Mouse (Mus musculus): Measurements from ENCODE around the gene Anapc7.

Anapc7 gene

DNA sequence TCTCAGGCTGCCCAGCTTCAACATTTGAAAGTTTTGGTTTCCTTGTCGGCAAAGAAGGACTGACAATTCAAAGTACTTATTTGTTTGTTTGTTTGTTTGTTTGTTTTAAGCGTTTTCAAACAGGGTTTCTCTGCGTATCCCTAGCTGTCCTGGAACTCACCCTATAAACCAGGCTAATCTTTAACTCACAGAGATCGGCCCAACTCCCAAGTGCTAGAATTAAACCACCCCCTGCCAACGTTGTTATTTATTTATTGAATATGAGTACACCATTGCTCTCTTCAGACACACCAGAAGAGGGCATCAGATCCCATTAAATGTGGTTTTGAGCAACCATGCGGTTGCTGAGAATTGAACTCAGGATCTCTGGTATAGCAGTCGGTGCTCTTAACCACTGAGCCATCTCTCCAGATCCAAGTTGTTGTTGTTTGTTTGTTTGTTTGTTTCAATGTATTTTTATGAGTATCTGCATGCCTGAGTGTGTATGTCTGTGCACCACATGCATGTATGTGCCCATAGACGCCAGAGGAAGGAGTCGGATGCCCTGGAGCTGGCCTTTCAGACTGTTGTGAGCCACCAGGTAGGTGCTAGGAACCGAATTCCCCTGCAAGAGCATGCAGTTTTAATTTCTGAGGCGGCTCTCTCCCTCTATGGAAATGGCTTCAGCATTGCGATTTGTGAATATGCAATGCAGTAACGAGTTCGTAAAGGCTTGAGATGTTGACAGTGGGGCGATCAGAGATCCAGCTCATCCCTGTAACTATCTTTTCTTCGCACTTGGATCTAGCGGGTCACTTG is at the start of gene Anapc7:
TSS of gene Anapc7 (plus strand) at position 423 of the 798 bp plus-strand sequence.
- no peak for DNase-seq

DNA sequence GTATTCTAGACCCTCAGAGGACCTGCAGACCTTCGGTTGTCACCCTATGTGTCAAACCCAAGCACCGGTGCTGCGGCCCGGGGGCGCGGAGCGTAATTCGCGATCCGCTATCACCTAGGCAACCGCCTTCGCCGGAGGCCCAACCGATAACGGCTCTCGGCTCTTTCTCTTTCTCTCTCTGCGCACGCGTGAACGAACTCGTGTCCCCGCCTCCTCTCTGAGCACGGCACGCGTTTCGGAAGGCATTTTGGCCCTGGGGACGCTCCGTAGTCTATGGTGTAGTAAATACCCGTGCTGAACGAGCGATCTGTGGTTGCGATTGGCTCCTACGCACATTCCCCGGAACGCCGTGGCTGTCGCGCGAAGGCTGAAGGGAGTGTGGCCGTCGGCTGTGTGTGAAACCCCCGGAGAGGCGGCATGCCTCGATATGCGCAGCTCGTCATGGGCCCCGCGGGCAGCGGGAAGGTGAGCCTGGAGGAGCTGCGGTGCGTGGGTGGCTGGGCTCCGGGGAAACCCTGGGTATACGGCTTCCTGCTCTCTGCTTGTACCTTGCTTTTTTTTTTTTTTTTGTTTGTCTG is 49.2 kb upstream of the Anapc7 start, which contains the start of gene Fam216a:
TSS of gene Fam216a (minus strand) at position 173 of the 578 bp plus-strand sequence.
- peak; percentile 99 for DNase-seq

DNA sequence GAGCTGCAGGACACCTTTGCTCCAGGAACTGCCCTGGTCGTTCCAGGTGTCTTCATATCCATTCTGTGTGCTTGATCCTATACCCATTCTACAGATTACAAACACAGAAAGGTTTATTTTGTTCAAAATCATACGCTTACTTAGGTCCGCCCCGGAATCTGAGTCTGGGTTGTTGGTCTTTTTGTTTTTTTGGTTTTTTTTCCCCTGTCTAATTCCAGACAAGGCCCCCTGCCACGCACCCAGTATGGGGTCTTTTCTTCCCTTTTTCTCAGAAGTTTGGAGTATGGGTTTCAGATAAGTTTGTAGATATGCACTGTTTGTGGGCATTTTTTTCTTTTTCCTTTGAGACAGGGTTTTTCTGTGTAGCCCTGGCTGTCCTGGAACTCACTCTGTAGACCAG is 48.6 kb upstream of the Anapc7 start:
- DNase-seq: no peak

DNA sequence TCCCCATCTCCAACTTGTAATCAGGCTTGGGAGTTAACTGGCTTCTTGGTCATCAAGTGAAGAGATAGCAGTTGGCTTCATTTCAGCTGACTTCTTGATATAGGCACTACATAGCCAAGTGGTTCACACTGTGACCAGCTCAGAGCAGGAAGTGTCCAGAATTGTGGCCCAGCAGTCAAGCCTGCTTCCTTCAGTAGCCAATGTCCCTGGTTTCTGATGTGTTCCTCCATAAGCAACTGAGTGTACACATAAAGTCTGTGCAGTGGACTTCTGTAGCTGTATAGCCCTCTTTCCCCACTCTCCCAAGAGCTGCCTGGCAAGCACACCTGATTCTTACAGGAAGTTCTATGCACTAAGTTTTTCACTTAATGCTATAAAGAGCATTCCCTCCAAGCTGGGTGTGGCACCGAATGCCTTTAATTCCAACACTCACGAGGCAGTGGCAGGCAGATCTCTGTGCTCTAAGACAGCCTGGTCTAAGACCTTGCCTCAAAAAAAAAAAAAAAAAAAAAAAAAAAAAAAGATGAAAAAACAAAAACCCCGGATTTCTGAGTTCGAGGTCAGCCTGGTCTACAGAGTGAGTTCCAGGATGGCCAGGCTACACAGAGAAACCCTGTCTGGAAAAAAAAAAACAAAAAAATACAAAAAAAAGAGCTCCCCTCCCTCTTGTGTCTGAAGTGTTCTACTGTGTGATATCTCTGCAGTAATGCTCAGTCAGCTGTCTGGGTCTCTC is 44.2 kb upstream of the Anapc7 start:
- DNase-seq: no peak

DNA sequence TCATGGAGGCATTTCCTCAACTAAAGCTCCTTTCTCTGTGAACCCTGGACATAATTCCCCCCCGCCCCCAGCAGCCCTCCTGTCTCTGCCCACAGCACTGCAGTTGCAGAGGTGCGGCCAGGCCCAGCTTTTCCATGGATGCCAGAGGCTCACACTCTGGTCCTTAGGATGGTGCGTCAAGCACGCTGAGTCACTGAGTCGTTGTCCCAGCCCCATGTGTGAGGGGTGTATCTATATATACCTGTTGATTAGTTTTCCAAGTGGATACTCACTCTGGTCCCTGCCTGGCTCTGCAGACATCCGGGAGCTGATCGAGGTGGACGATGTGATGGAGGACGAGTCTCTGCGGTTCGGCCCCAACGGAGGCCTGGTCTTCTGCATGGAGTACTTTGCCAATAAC is 43.3 kb upstream of the Anapc7 start:
- no peak for DNase-seq

DNA sequence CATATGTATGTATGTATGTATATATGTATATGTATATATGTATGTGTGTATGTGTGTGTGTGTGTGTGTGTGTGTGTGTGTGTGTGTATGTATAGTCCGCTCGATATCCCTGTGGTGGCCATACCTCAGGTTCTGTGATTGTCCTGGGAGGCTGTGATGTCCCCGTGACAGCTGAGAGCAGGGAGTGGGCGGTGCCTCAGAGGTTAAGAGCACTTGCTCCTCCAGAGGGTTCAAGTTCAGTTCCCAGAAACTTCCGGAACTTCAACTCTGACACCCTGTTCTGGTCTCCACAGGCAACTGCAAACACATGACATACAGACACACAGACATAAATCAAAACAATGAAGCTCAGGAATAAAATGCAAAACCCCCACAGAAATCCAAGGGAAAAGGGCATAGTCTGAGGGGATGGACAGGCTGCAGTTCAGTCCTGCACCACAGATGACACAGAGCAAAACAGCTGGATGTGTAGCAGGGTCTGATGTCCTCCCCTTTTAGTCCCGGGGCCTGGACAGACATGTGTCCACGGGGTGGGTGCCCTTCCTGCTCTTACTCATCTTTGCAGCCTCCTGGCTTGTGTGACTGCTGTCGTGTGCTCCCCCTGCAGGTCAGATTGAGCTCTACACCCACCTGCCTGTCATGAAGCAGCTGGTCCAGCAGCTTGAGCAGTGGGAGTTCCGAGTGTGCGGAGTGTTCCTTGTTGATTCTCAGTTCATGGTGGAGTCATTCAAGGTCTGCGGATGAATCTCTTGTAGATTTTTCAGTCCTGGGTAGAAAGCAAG is 41.9 kb upstream of the Anapc7 start:
- peak; percentile 61 to 75 for DNase-seq

DNA sequence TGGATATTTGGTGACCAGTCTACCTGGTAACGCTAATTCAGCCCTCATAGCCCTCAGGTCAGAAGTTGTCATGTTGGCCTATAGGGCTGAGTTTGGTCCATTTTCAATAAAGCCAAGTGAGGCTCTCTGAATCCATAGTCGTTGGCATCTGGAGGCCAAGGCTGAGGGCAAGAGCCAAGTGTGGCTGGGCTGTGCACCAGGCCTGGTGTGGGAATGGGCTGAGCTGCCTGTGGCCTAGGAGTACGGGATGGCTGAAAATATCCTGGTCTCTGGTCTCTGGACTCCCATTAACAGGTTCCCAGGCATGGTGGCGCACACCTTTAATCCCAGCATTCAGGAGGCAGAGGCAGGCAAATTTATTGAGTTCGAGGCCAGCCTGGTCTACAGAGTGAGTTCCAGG is 31.5 kb upstream of the Anapc7 start:
- DNase-seq: no peak

DNA sequence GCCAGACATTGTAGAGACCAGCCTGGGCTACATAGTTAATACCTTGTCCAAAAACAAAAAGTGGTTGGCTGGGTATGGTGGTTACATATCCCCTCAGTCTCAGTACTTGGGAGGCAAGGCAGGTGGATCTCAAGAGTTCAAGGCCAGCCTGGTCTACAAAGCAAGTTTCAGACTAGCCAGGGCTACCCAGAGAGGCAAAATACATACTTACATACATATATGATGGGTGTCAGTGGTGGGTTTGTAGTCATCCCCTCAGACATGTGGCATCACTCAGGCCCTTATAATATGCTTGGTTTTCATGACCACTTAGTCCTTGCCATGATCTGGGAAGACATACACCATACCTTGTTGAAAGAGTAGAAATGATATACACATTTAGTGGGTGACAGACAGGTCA is 30.8 kb upstream of the Anapc7 start:
- DNase-seq: no peak

DNA sequence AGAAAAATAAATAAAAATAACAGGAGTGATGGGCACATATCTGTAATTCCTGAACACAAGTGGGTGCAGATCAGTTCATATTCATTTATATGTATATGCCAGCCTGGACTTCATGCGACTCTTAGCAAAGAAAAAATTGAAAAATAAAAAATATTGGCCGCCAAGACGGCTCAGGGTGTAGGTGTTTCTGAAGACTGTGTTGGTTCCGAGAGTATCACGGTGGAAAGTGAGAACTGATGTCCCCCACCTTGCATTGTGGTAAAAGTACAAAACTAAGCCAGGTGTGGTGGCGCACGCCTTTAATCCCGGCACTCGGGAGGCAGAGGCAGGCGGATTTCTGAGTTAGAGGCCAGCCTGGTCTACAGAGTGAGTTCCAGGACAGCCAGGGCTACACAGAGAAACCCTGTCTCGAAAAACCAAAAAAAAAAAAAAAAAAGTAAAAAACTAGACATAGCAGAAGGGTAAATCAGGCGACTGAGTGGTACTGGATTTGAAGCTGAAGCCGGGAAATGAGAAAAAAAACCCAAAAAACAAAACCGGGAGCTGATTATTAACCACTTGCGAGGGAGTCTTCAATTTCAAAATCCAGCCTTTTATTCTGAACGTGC is 30.2 kb upstream of the Anapc7 start:
- DNase-seq: no peak

DNA sequence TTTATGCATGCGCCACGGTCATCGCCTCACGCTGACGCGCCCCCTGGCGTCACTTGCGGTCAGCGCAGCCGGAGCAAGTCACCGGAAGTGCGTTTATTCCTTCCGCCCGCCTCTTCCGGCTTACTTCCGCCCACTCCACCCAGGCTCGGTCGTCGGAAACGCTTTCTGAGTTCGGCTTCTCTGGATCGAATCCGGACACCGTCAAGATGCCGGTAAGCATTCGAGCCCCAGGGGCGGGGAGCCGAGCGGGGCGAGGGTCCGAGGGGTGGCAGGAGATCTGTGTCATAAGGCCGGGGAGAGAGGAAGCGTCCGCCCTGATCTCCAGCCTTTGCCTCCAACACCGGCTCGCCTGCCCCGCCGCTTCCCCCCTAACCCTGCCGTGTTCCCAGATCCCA is 29.7 kb upstream of the Anapc7 start, which contains the start of gene Arpc3:
TSS of gene Arpc3 (plus strand) at position 93 of the 395 bp plus-strand sequence.
- peak; percentile 88 to 91 for DNase-seq

DNA sequence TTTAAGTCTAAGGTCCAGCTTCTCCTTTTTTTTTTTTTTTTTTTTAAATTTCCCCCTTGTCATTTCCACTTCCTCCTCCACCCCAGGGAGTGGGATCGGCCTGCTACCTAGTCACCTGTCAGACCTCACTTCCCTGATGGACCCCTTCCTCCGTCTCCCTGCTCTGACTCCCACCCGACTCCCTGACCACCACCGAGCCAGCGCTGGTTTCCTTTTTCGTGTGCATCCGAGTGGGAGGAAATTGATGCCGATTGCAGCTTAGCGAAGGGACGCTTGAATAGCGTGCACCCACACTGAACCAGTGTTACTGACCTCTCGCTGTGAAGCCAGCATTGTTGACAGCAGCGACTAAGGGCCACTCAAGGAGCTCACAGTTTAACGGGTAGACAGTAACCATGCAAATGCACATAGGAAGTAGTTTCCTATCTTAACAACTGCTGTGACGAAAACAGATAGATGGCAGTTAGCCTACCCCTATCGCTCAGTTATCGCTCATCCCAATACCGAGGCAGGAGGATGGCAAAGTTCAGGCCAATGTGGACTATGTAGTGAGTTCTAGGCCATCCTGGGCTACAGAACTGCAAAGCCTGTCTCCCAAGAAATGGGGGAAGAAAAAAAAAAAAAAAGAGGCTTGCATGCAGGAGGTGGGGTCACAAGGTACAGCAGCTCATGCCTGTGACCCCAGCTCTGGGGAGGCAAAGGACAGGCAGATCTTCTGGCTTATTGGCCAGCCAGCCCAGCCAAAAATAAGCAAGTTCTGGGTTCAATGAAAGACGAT is 29.1 kb upstream of the Anapc7 start:
- peak in 1 of 2 experiments; percentile 33 for DNase-seq

DNA sequence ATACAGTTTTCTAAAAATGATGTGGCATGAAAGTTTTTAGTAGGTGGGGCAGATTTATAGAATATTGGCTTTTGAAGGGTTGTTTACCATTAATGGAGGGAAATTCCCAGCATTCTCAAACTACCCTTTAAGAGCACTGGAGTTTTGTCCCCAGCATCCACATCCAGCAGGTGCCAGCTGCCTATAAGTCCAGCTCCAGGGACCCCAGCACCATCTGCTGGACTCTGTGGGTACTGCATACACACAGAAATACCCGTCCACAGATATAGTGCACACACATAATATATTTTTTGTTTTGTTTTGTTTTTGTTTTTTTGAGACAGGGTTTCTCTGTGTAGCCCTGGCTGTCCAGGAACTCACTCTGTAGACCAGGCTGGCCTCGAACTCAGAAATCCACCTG is 27.6 kb upstream of the Anapc7 start:
- peak; percentile 68 to 79 for DNase-seq

DNA sequence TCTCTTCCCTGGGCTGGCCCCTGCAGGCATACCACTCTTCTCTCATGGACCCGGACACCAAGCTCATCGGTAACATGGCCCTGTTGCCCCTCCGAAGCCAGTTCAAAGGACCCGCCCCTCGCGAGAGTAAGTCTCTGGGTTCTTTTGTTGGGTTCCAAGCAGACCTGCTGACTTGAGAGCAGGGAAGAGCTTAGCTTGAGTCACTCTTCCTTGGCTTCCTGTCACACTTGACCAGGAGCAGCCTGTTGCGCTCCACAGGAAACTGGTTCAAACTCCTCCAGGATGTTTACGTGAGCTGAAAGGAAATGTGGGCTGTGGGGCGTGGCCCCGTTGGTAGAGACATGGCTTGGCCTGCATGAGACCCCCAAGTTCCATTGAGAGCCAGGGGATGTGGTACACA is 24.7 kb upstream of the Anapc7 start:
- peak; percentile 74 to 78 for DNase-seq

DNA sequence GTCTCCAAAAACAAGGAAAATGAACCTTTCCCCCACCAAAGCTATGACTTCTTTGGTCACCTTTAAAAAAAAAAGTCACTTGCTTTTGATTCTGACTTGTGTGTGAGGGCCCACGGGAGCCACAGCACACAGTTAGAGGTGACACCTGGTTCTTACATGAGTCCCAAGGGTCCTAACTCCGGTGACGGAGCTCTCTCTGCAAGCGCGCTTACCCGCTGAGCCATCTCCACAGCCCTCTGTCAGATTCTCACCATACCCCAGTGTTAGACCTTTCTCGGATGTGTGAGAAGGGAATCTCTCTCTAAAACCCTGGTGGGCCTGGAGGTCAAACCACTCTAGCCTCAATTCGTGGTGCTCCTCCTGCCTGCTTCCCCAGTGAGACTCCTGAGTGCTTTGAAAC is 24.0 kb upstream of the Anapc7 start:
- DNase-seq: no peak

DNA sequence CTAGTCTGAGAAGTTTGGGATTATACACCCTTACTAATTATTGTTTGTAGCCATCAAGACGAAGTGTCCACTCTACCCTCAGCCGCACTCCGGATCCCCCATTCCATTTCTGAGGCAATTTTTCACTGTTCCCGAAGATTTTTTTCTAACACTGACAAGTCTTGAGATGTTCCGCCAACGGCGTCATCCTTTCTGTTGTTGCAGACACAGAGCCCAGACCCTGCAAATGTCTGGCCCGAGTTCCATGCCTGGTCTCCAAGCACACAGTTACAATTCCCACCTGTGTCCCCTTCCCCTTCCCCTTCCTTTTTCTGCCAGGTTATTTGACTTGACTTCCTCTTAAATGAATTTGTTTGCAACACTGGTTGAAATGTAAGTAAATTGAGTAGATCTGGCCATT is 21.6 kb upstream of the Anapc7 start:
- no peak for DNase-seq

DNA sequence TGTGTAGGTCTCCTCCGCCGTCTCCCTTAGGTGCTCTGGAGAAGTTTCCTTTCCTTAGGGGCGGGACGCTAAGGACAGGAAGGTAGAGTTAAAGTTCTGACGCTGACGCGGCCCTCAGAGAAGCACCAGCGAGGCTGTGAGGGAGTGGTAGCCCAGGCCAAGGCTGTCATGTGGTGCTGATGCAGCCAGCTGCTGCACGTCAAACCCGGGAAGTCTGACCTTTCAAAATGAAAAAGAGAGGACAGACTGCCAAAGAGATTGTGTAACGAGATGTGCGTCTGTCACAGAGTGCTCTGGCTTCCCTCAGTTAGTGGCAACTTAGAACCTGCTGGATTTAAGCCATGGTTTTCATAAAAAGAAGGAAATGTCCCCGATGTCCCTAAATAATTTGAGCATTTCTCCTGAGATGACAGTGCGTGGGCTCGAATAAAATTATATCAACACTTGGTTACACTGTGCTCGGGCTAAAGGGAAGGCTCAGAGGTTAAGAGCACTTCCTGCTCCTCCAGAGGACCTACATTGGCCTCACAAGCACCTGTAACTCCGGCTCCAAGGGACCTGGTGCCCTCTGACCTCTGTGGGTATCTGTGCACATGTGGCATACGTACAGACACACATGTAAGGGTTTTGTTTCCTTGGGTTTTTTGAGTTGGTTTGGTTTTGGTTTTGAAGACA is 20.7 kb upstream of the Anapc7 start:
- peak; percentile 73 to 80 for DNase-seq

DNA sequence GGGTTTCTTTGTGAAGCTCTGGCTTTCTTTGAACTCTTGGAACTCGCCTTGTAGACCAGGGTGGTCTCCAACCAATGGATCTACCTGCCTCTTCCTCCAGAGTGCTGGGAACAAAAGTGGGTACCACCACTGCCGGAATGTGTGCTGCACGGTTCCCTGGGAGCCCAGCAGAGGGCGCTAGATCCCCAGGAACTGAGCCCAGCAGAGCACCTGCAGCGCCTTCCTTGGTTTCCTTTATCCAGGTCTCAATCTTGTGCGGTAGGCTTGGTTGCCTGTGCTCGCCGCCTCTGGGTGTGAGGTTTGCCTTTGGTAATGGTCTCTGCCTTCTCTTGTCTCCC is 20.2 kb upstream of the Anapc7 start:
- DNase-seq: peak; percentile 46 to 69

DNA sequence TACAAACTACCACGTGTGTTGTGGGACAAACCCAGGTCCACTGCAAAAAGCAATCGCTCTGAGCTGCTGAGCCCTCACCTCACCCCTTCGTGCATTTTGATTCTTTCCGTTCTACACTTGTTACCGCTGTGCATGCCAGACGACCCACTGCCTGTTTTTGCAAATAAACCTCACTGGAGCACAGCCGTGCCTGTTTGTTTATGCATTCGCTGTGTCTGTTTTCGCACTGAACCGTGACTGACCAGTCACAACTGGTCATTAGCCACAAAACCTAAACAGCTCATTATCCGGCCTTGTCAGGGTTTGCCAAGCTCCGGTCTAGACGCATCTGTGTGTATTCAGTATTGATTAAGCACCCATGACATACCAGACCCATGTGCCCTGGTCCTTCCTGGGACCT is 19.3 kb upstream of the Anapc7 start:
- DNase-seq: no peak

DNA sequence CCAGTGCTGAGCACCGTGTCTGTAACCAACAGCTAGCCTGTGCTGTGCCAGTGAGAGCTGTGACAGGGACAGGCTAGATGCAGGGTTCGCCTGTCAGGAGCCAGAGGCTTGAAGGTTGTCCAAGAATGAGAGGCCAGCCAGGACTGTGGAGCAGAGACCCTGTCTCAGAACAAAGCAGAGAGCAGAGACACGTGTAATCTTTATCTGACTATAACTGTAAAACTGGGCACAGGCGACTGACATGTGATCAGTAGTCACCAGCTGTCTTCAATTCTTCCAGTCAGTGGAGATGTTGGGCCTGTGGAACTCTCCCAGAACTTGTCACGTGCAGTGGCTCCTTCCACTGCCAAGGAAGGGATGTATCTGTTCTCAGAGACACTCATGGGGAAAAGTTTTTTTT is 18.7 kb upstream of the Anapc7 start:
- peak; percentile 37 to 52 for DNase-seq

DNA sequence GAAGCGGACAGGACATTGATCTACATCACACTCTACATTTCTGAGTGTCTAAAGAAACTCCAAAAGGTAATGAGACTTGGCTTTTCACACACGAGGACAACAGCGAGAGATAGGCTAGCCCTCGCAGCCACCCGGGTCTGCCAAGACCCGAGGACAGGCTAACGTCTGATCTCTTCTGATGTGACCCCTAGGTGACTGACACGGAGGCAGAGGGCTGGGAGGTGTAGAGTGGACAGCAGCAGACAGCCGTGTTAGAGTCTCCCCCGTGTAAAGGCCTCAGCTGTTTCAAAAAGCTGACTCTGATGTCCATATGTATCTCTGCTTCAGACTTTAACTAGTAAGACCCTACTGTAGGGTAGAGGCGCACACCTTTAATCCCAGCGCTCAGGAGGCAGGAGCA is 18.1 kb upstream of the Anapc7 start:
- no peak for DNase-seq

DNA sequence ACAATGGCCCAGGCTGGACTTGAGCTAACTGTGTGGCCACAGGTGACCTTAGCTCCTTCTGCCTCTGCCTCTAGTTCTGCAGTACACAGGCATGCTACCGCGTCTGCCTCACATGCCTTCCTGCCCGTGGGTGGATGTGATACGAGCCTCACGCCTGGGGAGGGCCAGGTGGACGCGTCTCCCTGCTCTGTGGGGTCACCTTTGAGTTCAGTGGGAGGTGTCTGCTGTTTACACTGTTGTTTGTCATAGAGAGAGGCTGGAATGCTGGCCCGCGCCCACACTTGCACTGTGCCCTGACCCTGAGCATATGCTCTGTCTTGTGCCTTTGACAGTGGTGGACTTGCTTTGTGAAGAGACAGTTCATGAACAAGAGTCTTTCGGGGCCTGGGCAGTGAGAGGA is 16.0 kb upstream of the Anapc7 start:
- no peak for DNase-seq

All from lung, adult 18-20 months (tissue).